Mouse (Mus musculus): ENCODE measurements around the gene Olfr1295. TPM values are rescaled to one million over a fixed set of nuclear protein-coding genes. Genes with fewer than 3 reads are reported as not detected.

Gene Olfr1295
- total RNA-seq (2017), result not detected in 2 replicates

- ATAC-seq (replicated peaks in 1 of 2; ENCODE audit: insufficient read depth in 1 of 2, low FRiP score in 2 of 2, low TSS enrichment in 1 of 2, low read depth in 1 of 2, poor library complexity in 2 of 2, severe bottlenecking in 2 of 2), result no peak
These were observed at the start of gene Olfr1295 for GRCm38 (mm10) chr2:111569581-111569980. Olfr1295 (minus strand) TSS chr2:111569681.

- ATAC-seq (replicated peaks in 1 of 2; ENCODE audit: insufficient read depth in 1 of 2, low FRiP score in 2 of 2, low TSS enrichment in 1 of 2, low read depth in 1 of 2, poor library complexity in 2 of 2, severe bottlenecking in 2 of 2), result no peak
These were observed 29.3 kb downstream of the Olfr1295 start, which contains the start of gene Olfr1294 for GRCm38 (mm10) chr2:111540191-111540590. Olfr1294 (minus strand) TSS chr2:111540291.

GRCm38 (mm10) chr2:111524903-111525302 lies 44.6 kb downstream of the Olfr1295 start, which contains the start of gene Olfr1293-ps:
Olfr1293-ps (plus strand) TSS chr2:111525203.
- no peak for ATAC-seq (replicated peaks in 1 of 2; ENCODE audit: insufficient read depth in 1 of 2, low FRiP score in 2 of 2, low TSS enrichment in 1 of 2, low read depth in 1 of 2, poor library complexity in 2 of 2, severe bottlenecking in 2 of 2)

GRCm38 (mm10) chr2:111517451-111517850 lies 52.0 kb downstream of the Olfr1295 start:
- ATAC-seq (replicated peaks in 1 of 2; ENCODE audit: insufficient read depth in 1 of 2, low FRiP score in 2 of 2, low TSS enrichment in 1 of 2, low read depth in 1 of 2, poor library complexity in 2 of 2, severe bottlenecking in 2 of 2), result no peak

Other genes with a start within 250 kb of the Olfr1295 start
- not detected in 2 replicates for gene Olfr1281, start 243.2 kb downstream of the Olfr1295 start, total RNA-seq (2017)
- not detected in 2 replicates for gene Olfr1282, start 233.6 kb downstream of the Olfr1295 start, total RNA-seq (2017)
- gene Olfr1283, start 202.9 kb downstream of the Olfr1295 start, total RNA-seq (2017), result not detected in 2 replicates
- not detected in 2 replicates for gene Olfr1284, start 194.2 kb downstream of the Olfr1295 start, total RNA-seq (2017)
- not detected in 2 replicates for gene Olfr1286, start 146.6 kb downstream of the Olfr1295 start, total RNA-seq (2017)
- gene Olfr1287, start 120.5 kb downstream of the Olfr1295 start, total RNA-seq (2017), result not detected in 2 replicates
- gene Olfr1288, start 95.6 kb downstream of the Olfr1295 start, total RNA-seq (2017), result not detected in 2 replicates
- gene Olfr1289, start 88.9 kb downstream of the Olfr1295 start, total RNA-seq (2017), result not detected in 2 replicates
- not detected in 2 replicates for gene Olfr1290, start 75.9 kb downstream of the Olfr1295 start, total RNA-seq (2017)
- gene Olfr1291-ps1, start 72.5 kb downstream of the Olfr1295 start, total RNA-seq (2017), result not detected in 2 replicates
- gene Olfr1293-ps, start 44.5 kb downstream of the Olfr1295 start, total RNA-seq (2017), result not detected in 2 replicates
- gene Olfr1294, start 29.4 kb downstream of the Olfr1295 start, total RNA-seq (2017), result not detected in 2 replicates
- gene Olfr1297, start 56.8 kb upstream of the Olfr1295 start, total RNA-seq (2017), result not detected in 2 replicates
- gene Olfr1298, start 79.5 kb upstream of the Olfr1295 start, total RNA-seq (2017), result not detected in 2 replicates
- not detected in 2 replicates for gene Olfr1299, start 91.7 kb upstream of the Olfr1295 start, total RNA-seq (2017)
- not detected in 2 replicates for gene Olfr1301, start 181.3 kb upstream of the Olfr1295 start, total RNA-seq (2017)
- not detected in 2 replicates for gene Olfr1302, start 207.7 kb upstream of the Olfr1295 start, total RNA-seq (2017)